Mouse (Mus musculus) MN1 (cell line): ENCODE data around the gene Mrgpre.

ENCODE experiments used
- DNase-seq: peaks from one replicate; pipeline ENCODE4 v3.0.0-alpha.2; 2016; ENCODE audit warnings: low spot score

Gene Mrgpre

DNA sequence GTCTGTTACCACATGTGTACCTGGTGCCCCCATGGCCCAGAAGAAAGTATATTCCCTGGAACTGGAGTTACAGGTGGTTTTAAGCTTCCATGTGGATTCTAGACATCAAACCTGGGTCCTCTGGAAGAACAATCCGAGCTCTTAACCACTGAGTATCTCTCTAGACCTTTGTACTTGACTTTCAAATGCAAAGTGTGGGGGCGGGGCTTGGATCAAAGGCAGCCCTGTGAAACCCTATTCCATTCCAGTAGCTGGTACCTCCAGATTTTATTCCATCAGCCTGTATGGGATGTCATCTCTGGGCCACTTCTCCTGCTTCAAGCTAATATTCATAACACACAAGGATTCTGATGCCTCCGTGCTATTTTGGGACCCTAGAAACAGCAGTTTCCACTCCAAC is 8.2 kb downstream of the Mrgpre start:
- DNase-seq, result no peak

DNA sequence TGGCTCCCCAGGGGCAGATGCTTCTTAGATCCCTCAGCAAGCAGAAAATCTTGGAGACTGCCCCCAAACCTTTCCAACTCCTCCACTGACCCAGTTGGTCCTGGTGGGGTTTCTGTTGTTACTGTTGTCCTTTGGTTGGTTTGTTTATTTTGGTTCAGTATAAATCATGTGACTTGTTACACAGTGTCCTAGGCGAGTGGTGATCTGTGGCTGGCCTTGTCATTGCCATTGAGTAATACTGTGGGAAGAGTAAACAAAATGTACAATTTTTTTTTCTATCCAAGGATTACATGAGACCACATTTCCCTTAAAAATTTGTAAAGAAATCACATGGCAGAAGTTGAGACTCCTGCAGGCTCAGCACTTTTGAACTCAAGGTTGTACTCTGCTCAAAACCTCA is 14.8 kb downstream of the Mrgpre start:
- DNase-seq, result no peak

DNA sequence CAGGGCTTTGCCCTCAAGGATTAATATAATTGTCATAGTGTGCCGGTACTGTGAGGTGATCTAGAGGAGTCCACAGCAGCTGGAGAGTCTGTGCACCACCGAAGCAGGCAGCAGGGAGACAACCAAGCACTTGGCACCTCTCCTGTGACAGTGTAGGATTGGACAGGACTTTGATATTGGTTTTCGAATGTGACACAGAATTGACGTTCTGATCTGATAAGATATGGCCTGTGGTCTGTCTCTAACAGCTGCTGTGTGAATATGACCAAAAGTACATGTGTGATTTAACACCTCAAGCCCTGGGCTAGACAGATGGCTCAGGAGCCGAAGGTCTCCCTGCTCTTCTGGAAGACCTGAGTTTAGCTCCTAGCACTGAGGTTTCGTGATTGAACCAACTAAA is 16.0 kb downstream of the Mrgpre start:
- no peak for DNase-seq

DNA sequence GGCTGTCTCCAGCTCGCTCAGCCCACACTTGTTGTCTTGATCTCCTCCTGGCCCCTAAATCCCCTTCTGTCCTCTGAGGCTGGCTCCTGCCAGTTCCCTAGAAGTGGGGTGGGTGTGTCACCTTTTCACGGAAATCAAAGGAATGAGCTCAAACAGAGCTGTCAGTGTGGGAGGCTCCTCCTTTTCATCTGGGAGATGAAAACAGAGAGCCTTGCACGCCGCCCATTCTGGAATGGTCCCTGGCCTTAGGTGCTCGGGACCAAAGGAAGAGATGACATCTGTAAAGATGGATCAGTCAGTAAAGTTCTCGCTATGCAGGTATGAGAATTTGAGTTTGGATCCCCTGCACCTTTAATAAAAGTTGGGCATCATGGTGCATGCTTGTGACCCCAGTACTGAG is 17.4 kb downstream of the Mrgpre start, which contains the start of gene Mrgprg:
Gene Mrgprg, minus strand, starts transcription at position 101 of the 400 bp plus-strand sequence.
- no peak for DNase-seq

DNA sequence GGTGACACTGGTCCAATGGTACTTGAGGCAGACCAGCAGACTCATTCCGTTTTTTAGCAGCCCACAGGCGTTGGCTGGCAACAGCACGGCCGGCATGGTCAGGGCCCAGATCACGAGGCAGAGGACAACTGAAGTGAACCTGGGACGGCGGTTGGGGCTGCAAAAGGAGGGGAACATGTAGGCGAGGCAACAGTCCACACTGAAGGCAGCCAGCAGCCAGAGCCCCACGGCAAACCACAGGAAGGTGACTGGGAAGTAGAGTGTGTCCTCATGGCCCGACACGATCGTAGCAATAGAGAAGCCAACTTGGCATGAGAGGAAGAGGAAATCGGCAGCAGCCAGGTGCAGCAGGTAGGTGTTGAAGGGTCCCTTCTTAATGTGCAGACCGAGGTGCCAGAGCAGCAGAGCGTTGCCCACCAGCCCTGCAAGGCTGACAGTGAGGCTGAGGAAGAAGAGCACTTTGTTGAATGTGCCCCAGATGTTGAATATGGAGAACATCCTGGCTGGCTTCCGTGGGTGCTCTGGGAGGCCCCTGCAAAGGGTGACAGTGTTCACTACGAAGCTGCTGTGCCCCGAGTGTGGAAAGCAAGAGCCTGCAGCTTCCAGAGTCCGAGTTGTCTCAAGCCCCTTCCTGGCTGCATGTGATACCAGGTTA is 19.3 kb downstream of the Mrgpre start:
- DNase-seq, result no peak

DNA sequence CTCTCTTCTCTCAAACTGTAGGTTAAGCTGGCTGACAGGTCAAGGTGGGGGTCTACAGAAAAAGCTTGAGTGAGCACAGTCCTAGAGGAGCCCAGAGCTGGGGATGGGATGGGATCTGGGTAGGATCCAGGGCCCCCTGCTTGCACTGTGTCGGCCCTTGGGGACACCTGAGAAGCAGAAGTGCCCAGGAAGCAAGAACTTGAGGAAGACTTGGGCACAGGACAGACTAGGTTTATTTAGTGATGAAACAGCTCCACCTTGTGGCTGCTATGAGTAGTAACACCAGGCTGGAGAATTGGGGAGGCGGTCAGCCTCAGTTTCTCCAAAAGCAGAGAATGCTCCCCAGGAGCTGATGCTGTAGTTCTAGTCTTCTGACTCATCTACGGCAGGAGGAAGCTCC is 20.5 kb downstream of the Mrgpre start:
- DNase-seq, result peak; percentile 44

DNA sequence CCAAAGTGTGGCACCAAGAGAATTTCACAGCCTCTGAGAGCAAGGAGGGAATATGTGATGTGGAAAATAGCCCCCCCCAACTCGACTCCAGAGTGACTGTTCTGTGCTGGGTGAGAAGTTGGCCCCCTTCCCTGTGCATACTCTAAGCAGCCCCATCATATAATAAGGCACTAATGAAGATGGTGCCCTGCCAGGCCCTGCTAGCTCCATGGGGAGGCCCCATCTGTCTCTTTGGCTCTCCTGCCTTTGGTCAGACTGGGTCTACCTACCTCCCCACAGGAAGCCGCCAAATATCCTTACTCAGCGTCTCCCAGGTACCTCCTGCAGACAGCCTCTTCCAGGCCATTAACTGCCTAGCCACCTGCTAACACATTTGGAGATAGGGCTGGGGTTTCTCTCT is 25.3 kb downstream of the Mrgpre start:
- no peak for DNase-seq

DNA sequence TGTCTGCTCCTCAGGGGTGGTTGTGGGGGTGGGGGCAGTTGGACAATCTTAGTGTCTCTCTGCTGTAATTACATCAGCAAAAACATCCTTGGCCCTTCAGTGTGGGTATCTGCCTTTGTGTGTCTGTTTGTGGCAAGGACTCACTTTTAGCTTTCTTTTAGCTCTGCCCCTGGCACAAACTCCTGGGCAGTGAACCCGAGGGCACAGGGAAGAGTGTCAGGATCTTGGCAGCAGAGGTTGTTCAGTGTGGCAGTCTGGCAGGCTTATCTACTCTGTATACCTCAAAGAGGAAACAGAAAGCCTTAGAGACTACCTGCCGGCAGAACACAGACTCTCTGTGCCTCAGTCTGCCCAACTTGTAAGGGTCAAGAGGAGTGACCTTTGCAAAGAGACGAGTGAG is 26.6 kb downstream of the Mrgpre start:
- DNase-seq, result peak; percentile 21

DNA sequence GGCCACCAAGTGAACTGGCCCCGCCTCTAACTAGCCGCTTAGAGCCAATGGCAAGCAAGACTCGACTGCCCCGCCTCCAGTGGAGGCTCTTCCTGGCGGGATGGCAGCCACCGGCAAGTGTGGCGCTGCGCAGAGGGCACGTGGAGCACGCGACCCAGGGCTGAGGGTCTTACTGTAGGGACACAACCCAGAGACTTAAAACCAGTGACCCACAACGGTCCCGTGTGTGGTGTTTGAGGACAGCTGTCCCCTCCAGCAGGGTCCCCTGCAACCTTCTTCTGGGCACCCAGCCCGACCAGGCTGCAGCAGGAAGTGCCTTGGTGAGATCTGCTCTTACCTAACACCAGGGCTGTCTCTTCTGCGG is 27.3 kb downstream of the Mrgpre start:
- peak; percentile 85 for DNase-seq

DNA sequence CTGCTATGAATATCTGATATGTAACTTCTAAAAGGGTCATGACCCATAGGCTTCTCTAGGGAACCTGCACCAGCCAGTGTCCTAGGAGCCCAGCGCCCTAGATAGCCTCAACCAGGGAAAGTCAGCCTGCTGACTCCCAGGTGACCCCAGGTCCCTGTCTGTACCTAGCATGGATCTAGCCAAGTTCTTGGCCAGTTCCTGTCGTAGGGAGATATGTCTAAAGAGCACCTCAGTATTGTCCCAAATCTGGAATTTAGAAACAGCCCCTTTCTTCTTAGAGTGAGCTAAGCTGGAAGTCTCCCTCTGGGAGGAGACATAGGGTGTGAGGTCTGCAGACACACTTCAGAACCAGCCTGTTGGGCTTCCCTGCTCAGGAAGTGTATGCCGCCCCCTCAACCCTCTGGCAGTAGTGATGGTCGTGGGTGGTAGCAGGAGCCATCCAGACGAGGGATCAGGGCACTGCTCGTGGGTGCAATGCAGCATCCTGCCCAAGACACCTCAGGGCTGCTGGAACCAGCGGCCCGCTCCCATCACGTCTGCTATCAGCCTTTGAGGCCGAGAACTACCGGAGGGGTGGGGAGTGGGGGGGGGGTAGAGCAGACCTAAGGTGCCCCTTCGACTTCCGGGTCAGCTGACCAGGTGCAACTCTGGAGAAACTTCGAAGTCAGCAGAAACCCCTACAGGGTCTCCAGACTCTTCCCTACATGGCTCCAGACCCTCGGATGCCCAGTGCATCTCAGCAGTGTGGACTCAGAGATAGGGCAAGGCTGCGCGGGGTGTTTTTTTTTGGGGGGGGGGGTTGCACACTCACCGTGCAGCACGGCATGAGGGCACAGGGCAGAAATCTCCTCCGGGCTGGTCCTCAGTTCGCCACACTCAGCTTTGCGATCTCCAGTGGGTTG is 27.9 kb downstream of the Mrgpre start, which contains the start of gene Osbpl5:
Gene Osbpl5, minus strand, starts transcription at position 861 of the 902 bp plus-strand sequence.
- DNase-seq, result peak; percentile 11

DNA sequence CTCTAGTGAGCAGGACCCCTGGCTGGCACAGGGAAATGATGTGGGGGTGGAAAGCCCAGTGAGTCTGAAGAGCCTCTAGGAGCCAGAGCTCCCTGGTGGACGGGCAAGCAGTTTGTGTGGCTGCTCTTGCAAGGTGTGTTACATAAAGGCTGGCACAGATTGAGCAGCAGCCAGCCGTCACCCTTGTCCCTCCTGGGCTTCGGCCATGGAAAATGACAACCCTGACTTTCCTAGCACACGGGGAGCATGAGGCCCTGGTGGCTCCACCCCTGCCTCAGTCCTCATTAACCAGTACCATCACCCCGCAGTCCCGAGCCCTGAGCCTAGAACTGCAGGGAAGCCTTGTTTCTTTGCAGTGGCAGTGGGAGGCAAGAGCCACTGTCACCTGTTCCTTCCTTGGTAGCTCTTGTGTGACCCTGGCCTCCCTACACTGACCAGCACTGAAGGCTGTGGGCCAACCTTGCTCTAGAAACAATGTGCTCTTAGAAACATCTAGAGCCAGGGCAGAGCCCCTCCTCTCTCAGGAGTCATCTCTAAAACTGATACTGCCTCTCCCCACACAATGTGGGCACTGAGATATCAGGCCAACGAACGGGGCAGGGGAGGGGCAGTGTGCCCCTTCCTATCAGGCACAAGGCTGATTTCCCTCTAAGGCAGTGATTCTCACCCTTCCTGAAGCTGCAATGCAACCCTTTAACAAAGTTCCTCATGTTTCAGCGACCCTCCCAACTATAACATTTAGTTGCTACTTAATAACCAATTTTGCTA is 28.8 kb downstream of the Mrgpre start:
- DNase-seq, result no peak

DNA sequence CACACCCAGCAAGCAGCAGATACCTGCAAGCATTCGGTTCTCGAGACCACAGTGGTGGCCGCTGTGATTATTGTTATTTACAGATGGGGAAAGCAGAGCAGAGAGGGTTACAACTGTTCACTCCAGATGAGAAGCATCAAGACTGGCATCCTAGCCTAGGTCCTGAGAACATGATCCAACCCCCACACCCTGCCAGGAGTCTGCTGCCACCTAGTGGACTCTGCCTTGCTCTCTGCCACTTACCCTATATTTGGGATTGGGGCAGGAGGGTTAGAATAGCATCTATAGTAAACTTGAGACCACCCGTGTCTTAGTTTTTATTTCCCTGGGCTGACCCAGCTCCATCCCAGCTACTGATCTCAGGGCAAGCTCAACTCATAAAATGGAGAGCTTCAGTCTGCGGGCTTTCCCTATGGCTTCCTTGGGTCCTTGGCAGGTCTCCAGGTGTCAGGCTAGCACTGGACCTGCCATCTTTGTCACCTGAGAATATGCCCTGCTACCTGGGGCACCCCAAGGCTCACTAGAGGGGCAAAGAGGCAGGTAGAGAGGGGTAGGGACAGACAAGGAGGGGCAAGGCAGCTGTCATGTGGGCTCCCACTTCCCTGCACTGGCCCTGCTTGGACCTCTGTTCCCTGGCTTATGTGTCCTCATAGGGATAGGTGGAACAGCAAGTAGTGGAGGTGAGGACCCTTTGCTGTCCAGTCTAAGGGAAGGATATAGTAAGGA is 30.1 kb downstream of the Mrgpre start:
- DNase-seq, result peak; percentile 70

DNA sequence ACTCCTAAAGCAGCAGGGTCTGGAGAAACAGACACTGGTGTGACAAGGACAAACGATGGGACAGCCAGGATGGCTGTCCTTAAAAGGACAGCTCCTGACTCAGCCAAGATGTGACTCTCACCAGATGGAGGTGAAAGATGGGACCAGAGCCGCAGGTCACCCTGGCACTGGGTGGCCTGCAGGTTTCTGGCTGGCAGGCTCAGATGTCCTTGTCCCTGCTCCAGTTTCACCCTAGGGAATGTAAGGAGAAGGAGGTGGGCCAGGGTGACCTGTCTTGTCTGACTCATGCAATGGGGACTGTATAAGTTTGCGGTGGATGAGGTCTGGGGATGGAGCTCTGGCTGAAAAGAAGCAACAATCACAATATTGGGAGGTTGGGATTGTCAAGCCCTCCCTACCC is 31.7 kb downstream of the Mrgpre start:
- no peak for DNase-seq

DNA sequence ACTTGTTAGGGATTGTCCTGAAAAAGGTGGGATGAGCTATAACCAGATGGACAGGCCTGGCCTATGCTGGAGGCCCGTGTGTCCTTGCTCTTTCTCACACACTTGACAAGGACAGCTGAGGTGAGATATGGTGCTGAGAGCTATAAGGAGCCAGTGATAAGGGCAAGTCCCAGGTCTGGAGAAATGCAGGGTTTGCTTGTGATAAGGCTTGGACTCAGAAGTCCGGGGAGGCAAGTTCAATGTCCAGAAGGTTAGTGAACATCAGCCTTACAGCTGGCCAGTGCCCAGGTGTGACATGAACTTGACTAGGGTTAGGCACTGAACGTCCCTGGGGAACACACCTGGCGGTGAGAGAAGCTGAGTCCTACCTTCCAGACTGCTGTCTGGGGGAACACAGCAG is 32.2 kb downstream of the Mrgpre start:
- no peak for DNase-seq

DNA sequence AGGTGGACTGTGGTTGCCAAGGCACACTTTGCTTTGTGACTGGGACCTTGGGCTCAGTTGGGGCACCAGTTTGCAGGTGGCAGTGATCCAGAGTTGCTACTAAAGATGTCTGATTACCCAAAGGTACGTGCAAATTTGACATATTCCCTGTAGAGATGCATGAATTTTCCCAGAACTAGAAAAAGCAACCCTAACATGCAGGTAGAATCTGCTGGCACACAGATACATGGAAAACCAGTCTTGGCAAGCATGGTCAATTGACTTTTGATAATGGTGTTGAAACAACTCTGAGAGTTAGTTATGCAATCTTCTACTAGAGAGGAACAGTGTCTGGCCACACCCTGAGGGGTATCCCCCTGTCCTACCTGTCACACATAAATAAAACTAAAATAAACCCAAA is 32.9 kb downstream of the Mrgpre start:
- no peak for DNase-seq

DNA sequence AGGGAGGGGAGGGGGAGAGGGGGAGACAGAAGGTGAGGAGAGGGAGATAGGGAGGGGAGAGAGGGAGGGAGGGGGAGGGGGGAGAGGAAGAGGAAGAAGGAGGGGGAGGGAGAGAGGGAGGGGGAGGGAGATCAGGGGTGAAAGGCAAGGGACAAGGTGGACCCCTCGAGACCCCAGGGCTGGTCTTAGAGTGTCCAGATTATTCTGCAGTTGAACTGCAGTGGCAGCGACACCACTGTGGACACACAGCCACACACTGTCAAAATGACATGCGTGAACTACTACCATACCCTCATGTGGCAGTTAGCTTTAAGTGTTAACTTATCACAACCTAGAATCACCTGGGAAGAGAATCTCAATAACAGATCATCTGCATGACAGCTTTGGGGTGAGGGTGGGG is 35.3 kb downstream of the Mrgpre start:
- DNase-seq, result no peak

DNA sequence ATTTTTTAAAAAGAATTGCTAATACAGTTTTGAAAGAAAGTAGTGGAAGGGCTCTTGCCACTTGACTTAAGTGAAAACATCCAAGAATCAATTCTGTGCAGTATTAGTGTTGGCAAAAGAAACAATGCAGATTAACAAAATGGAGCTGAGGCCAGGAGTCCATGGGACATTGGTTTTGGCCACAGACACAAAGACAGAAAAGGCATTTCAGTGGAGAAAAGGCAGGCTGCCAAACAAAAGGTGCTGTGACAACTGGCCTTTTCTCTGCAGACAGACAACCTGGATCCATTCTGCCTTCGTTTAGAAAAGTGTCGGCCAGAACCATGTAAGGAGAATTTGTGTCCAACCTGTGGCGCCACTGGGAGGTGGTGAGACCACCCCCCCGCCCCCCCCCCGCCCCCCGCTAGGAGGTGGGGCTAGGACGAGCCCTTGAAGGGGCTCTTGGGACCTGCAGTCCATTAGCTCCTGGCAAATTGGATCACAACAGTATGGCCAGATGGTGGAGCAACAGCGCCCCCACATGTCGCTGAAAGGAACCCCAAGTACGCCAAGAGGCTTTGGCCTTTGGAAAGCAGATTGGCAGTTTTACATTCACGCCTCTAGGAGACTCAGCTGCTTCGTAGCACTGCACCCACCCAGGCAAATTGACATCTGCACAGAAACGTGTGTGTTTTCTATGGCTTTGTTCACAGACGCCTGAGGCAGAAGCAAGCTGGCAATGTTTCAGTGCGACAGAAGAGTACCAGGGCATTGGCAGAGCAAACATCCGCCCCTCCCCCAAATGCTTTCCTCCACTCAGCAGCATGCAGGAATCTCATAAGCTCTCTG is 36.0 kb downstream of the Mrgpre start:
- peak; percentile 90 for DNase-seq

DNA sequence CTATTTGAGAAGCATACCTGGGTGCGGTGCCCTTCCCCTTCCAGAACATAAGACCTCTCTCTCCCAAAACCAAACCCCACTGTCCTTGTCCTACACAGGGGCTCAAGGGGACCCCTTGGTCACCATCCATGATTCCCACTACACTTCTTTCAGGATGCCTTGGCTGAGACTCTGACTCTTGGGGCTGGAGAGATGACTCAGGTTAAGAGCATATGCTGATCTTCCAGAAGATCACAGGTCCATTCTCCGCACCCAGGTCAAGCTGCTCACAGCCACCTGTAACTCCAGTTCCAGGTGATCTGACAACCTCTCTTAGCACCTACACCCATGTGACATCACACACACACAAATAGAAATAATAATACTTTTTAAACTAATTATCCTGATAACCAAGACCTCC is 43.6 kb downstream of the Mrgpre start:
- DNase-seq, result peak; percentile 29

DNA sequence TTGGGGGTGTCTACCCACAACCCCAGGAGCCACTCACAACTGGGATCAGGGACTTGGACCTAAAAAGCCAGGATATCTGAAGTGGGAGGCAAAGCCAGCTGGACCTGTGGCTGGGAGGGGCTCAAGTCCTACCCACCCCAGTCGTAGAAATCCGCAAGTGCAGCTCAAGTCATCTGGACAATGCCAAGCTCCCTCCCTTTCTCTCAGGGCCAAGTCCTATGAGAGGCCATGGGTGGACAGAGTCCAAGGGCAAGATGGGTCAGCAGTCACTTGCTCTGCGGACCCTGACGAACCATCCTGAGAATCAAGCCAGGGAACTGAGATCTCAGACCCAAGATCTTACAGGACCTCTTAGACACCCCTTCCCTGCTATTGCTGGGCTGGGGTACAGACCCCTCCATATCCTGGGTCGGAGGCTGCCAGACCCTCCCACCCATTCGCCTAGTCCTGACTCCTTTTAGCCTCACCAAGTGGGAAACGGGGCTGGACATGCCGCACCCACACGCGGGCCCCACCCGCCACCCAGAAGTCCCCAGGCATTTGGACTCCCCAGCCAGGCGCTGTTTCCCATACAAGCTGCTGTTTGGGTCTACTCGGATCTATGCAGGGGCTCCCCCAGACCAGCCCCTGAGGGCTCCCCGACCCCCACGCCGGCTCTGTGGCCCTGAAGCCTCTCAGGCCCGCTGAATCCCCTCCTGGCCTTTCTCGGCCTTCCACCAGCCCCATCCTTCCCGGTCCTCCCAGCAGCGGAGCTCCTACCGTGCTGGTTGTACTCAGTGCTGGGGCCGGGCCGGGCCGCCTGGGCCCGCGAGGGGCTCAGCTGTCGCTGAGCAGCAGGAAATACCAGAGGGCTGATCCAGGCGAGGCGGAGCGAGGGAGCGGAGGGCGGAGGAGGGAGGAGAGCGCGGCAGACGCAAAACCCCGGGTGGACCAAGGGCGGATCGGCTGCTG is 44.5 kb downstream of the Mrgpre start:
- peak; percentile 82 for DNase-seq

DNA sequence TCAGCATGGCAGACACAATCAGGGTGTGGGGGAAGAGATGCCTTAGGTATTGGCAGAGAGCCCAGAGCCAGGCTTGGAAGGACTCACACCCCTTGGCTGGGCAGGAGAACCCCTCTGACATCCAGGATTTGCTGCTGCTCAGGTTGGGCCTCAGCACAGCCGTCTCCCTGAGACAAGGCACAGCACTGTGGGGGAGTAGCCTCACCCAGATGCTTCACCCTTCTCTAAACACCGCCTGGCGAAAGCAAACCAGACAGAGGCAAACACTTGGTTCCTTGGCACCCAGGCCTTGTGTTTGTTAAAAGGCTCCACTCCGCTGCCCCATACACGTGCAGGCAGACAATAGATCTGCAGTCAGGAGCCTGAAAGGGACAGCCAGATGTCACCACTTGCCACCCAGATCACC is 45.7 kb downstream of the Mrgpre start:
- DNase-seq, result peak; percentile 63
